Mouse (Mus musculus) gastrocnemius, postnatal 36 days (tissue): ENCODE data around the gene Ppp1r15a. TPM values are rescaled to one million over a fixed set of nuclear protein-coding genes. Genes with fewer than 3 reads are reported as not detected.
"Not testable (repeated sequence)": the region's sequence is repeated elsewhere in the genome, so short reads cannot be mapped to it uniquely, and the experiment has no call there.

Experiments
- DNase-seq, 2 experiments: peaks; one replicate each; pipeline ENCODE4 v3.0.0; 2022
- intact Hi-C: fragments of 180-260 bp; cut with DNase I; formaldehyde crosslinking; loops from one replicate; pipeline ENCODE4 v1.15.1; 2025
- total RNA-seq, 2 experiments: library from RNA; stranded (reverse); gene quantifications; 2 replicates each; pipeline ENCODE4 v1.2.3; 2021

The Ppp1r15a gene
- total RNA-seq, 2 experiments from 2014 or later = 22.9 to 25.3 TPM

DNA sequence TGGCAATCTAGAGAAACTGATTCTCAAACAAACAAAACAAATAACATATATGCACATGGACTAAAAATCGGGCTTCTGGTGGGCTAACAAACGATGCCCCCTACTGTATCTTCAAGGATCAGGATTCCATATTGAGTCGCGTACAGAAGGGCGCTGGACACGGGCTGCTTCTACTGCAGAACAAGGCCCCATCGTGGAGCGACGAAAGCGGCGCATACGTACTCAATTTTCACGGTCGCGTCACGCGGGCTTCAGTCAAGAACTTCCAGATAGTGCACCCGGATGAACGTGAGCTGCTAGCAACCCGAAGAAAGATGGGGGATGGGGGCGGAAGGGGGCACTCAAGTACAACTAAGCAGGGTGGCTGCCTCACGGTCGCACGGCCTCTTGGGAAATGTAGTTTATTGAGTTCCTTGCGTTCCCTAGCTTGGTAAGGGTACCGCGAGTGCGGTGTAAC lies 4.3 kb downstream of the Ppp1r15a start:
- DNase-seq = peak; percentile 77 to 81
- intact Hi-C loops = no loop called here

DNA sequence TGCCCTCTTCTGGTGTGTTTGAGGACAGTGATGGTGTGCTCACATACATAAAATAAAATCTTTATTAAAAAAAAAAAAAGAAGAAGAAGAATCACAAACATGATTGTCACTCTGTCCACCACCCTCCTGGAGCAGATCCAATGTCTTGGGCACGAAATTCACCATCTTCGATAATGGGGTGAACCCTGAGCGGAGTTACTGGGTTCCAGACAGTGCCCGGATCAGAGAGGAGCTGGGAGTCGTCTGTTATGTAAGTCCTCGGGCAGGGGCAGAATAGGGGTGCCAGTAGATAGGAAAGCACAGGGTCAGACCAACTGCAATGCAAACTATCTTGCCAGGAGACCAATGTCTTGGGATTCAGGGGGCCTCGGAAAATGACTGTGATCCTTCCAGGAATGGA lies 5.5 kb downstream of the Ppp1r15a start:
- intact Hi-C loops = no loop called here
- DNase-seq = no peak

GRCm38 (mm10) chr7:45519345-45520120 lies 6.5 kb downstream of the Ppp1r15a start:
- intact Hi-C loops = loop anchor here (5.0 kb wide), 1 partner anchor 42 kb away; no protein-coding TSS in a partner anchor
- DNase-seq = no peak

- no peak for DNase-seq
- intact Hi-C loops = loop anchor here (5.0 kb wide), 1 partner anchor 41 kb away; no protein-coding TSS in a partner anchor
Measured at GRCm38 (mm10) chr7:45518618-45519017, 7.5 kb downstream of the Ppp1r15a start.

- DNase-seq = not testable (repeated sequence)
- intact Hi-C loops = loop anchor here (5.0 kb wide), 1 partner anchor 40 kb away; no protein-coding TSS in a partner anchor
Measured at GRCm38 (mm10) chr7:45516846-45517245, 9.2 kb downstream of the Ppp1r15a start.

- DNase-seq = no peak
- intact Hi-C loops = loop anchor here (5.0 kb wide), 1 partner anchor 38 kb away; no protein-coding TSS in a partner anchor
Measured at GRCm38 (mm10) chr7:45515436-45515835, 10.6 kb downstream of the Ppp1r15a start.

- DNase-seq = no peak
- intact Hi-C loops = no loop called here
Measured at GRCm38 (mm10) chr7:45514411-45514810, 11.7 kb downstream of the Ppp1r15a start.

DNA sequence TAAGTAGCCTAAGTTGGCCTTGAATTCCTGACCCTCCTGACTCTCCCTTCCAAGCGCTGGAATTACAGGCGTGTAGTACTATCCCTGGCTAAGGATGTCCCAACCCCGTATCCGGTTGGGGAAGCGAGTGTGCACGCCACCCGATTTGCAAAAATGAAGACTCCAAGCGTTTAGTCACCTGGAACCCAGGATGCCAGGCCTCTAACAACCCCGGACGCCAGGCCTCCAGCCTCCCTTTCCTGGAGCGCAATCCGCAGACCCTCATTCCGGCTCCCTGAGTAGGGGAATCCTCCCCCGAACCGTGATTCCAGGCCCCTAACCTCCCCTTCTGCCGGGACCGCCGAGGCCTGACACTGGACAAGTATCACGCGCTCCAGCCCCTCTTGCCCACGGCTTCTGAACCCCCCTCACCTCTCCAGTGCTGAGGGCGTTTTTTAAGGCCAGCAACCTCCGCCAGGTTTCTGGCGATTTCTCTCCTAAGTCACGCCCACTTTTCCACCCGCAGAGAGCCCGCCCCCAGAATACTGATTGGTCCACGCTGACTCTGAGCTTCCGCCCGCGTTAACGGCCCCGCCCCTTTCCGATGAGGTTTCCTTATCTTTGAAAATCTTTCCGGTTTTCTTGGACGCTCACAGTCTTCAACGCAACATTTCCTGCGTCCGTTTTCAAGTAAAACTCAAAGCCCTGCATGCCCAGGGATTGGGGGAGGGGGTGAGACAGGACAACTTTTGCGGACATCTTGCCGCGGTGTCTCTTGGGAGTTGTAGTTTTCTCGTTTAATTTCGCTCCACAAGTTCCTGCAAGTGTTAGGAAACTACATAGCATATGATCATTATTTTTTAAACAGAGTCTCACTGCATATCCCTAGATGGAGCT lies 15.9 kb downstream of the Ppp1r15a start, which contains the start of gene Nucb1:
TSS of gene Nucb1 (minus strand) at position 495 of the 876 bp plus-strand sequence.
- intact Hi-C loops = no loop called here
- peak; percentile 89 for DNase-seq

- intact Hi-C loops = no loop called here
- DNase-seq = no peak
Measured at GRCm38 (mm10) chr7:45509181-45509882, 16.7 kb downstream of the Ppp1r15a start.

GRCm38 (mm10) chr7:45508561-45508960 lies 17.5 kb downstream of the Ppp1r15a start:
- intact Hi-C loops = no loop called here
- no peak for DNase-seq

- DNase-seq = no peak
- intact Hi-C loops = no loop called here
Measured at GRCm38 (mm10) chr7:45507583-45507982, 18.5 kb downstream of the Ppp1r15a start.

DNA sequence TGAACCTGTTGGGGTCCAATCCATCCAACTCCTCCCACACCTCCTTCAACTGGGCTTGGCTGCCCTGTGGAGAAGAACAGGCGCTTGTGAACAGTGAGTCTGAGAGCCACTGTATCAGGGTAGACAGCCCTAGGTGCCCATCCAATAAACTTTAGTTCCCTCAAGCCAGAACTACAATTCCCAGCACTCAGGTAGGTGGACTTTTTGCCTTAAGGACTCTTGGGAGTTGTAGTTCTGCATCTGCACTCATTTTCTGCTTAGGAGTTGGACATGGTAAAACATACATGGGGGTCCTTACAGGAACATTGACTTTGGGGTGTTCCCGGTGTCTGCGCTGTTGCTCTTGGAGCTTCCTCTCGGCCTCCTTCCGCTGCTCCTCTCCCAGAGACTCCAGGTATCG lies 27.6 kb downstream of the Ppp1r15a start:
- DNase-seq = no peak
- intact Hi-C loops = no loop called here

DNA sequence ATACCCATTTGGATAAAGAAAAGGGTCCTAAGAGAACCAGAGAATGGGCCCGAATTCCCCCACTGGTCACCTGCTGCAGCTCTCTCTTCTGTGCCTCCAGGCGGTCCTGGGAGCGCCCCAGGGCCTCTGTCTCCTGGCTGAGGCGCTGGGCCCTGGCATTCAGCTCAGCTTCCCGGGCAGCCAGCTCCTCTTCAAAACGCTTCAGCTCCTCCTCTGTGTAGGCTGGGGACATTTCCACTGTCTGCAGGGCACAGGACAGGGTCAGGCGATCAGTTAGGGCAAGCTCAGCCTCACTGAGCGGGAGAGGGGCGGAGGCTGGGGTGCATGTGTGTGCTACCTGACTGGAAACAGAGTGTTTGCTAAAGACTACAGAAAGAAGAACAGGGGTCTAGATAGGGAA lies 31.5 kb downstream of the Ppp1r15a start:
- intact Hi-C loops = no loop called here

DNA sequence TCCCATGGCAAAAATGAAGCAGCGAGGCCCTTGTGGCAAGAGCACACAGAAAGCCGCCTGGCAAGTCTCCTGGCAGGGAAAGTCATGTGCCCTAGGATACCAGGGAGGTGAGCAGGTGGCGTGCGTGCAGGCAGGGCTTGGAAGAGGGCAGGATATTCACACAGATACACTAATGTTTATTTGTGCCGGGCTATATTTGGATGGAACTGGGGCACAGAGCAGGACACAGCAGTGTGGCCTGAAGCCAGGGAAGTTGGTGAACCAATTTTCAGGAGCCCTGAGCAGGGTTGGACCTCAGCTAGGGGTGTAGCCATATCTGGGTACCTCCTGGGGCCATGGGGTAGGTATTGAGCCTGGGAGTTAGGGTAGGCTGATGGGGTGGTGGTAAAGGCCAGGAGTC lies 33.1 kb downstream of the Ppp1r15a start:
- intact Hi-C loops = no loop called here
- peak in 1 of 2 experiments; percentile 39 for DNase-seq

More for the DNA sequence above, 31.5 kb downstream of the Ppp1r15a start:
- DNase-seq = no peak

DNA sequence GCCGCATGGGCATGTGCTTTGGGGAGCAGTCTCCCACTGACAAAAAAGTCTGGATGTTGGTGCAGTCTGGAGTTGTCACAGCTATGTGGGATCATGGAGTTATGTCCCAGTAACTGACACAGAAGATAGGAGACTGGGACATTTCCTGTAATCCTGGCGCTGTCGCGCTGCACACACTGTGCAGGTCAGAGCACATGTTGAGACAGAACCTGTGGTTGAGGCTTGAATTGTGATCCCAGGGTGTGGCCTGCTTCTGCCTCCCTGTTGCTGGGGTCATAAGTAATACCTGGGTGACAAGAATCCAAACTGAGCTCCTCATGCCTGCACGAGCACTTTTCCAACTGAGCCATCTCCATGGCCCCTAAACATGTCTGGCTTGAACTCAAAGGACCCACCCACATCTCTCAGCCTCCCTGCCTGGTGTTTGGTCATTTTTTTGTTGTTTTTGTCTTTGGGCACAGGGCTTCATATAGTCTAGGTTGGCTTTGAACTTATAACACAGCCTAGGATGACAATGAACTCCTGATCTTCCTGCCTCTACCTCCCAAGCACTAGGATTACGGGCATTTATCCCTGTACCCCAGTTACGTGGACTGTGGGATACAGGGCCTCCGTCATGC lies 33.7 kb downstream of the Ppp1r15a start:
- intact Hi-C loops = no loop called here
- no peak for DNase-seq

DNA sequence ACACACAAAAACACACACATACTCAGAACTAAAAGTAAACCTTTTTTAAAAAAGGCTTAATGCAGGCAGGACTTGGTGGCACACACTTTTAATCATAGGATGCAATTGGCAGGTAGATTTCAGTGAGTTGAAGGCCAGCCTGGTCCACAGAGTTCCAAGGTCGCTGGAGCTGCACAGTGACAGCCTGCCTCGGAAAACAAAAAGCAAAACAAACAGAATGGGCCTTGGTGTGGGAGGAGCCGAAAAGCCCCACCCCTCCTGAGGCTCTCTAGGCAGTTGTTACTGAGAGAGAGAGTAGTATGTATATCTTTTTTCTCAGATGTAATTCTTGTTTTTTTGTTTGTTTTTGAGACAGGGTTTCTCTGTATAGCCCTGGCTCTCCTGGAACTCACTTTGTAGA lies 34.8 kb downstream of the Ppp1r15a start:
- intact Hi-C loops = no loop called here
- DNase-seq = no peak

GRCm38 (mm10) chr7:45490822-45491221 lies 35.2 kb downstream of the Ppp1r15a start:
- no peak for DNase-seq
- intact Hi-C loops = no loop called here

DNA sequence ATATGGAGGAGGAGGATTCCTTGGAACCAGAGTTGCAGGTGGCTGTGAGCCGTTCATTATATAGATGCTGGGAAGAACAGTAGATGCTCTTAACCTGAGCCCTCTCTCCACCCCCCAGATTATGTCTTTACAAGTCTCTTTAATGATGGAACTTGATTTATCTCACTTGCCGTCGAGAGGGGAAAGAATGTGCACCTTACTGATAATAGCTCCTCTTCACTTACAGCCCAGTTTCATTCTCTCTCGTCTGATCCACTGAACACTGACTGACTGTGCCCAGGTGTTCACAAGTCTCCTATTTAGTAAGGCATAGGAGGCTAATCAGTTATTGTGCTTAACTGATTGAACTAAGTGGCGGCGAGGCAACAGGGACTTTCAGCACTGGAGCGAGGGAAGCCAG lies 36.5 kb downstream of the Ppp1r15a start:
- no peak for DNase-seq
- intact Hi-C loops = no loop called here

DNA sequence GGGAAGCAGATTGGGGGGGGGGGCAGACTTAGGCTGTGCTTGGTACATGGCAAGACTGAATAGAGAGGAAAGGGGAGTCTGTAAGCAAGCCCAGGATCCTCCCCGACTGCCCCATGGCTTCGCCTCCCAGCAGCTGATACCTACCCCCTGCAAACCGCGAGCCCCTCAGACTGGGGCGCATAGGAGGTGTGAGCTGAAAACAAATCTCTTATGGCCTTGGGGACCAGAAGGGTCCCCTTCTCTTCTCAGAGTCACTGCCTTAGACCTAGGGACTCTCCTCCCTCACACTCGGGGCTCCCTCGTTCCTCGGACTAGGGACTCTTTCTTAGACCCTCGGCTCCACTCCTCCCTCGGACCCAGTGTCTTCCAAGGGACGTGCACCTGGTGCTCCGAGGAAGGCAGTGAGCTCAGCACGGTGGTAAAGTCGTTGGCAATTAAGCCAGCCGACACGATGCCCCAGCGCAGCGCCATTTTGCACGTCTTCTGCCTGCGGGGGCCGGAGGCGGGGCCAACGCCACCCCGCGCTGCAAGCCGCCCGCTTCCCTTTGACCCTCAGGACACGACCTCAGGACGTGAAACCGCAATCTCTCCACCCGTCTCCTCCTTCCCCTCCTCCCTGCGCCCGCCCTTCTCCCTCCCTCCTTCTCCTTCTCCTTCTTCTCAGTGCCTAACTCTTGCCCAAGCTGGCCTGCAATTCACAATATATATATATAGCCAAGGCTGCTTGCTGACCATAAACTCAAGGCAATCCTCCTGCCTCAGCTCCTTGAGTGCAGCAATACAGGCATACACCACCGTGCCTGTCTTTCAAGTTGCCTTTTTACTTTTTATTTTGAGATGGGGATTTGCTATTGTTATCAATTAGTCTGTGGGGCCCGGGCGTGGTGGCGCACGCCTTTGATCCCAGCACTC lies 37.5 kb downstream of the Ppp1r15a start, which contains the start of gene Dhdh:
TSS of gene Dhdh (minus strand) at position 513 of the 912 bp plus-strand sequence.
- peak; percentile 60 to 67 for DNase-seq
- intact Hi-C loops = no loop called here
